Mouse (Mus musculus) stomach, postnatal 0 days (tissue): ENCODE measurements at regions not wholly inside any gene's neighbourhood (a gene's known extent, or its start where the extent isn't known, plus 50 kb on each side); places are given as distances from the start of the nearest gene placed in this dataset.

Experiments
- CTCF ChIP-seq: IDR thresholded peaks from 2 replicates; pipeline ENCODE4 v1.5.1; 2016; ENCODE audit warnings: antibody characterized with exemption, low read depth, mild to moderate bottlenecking, moderate library complexity
- EP300 ChIP-seq: optimal IDR thresholded peaks from 2 replicates; pipeline ENCODE3; 2016; ENCODE audit warnings: antibody characterized with exemption

DNA sequence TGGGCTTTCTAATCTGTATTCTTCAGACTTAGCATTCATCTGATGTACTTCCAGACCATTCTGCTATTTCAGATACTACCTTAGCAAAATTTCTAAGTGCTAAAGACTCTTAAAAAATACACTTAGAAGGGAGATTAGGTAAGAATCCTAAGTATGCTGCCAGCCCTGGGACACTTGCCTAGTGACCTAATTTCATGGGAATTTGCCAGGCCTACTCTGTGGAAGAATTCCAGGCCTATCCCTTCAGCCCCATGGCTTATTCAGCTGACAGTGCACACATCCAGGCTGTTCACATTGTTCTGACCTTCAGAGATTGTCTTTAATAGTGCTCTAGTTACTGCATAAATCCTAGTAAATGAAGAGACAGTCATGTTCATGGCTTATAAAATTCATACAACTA is 138.9 kb upstream of the Nrp1 start:
- no peak for TF ChIP-seq CTCF
- TF ChIP-seq EP300: no peak
